Mouse (Mus musculus): Measurements from ENCODE around the gene Hist3h2ba. TPM values are rescaled to one million over a fixed set of nuclear protein-coding genes. Genes with fewer than 3 reads are reported as not detected.
A peak's percentile ranks its signal among the peaks of the same experiment; 100 is the strongest.

Hist3h2ba gene
- polyA plus RNA-seq, 1 experiment from 2014 or later = 8.4 TPM

GRCm38 (mm10) chr11:58977150-58977549, 28.4 kb downstream of the Hist3h2ba start:
- no peaks in the 10 kb centered on the region for H3K9me3 ChIP-seq (replicated peaks; ENCODE audit: control insufficient read depth, low read length)
- 0% methylated on average over 29 of the region's 29 CpGs for WGBS (ENCODE audit: insufficient replicate concordance)
- peak overlapping the region; percentile 99 for H3K4me3 ChIP-seq (ENCODE audit: low read depth, low read length)
- no peak for ATAC-seq (replicated peaks; ENCODE audit: insufficient number of reproducible peaks, low FRiP score, low TSS enrichment)
- peak overlapping the region; percentile 95 for H3K9ac ChIP-seq (ENCODE audit: low read depth, low read length)
- no peaks in the 10 kb centered on the region for H3K36me3 ChIP-seq (ENCODE audit: control insufficient read depth, insufficient read depth, low read length)
- peak overlapping the region; percentile 97 for H3K4me2 ChIP-seq
- H3K27ac ChIP-seq (ENCODE audit: low read depth, low read length) = peak overlapping the region; percentile 80
- H3K27me3 ChIP-seq (ENCODE audit: control insufficient read depth, insufficient read depth, low read length) = no peaks in the 10 kb centered on the region
- peaks cover 18% of the 10 kb centered on the region for H3K4me1 ChIP-seq (ENCODE audit: control insufficient read depth, insufficient read depth, low read length)

- H3K4me1 ChIP-seq (ENCODE audit: control insufficient read depth, insufficient read depth, low read length) = peaks cover 19% of the 10 kb centered on the region
- no peaks in the 10 kb centered on the region for H3K9me3 ChIP-seq (replicated peaks; ENCODE audit: control insufficient read depth, low read length)
- H3K27me3 ChIP-seq (ENCODE audit: control insufficient read depth, insufficient read depth, low read length) = no peaks in the 10 kb centered on the region
- under 1% methylated on average over 21 of the region's 21 CpGs for WGBS (ENCODE audit: insufficient replicate concordance)
- peak overlapping the region; percentile 95 for H3K9ac ChIP-seq (ENCODE audit: low read depth, low read length)
- H3K27ac ChIP-seq (ENCODE audit: low read depth, low read length) = peak overlapping the region; percentile 80
- ATAC-seq (replicated peaks; ENCODE audit: insufficient number of reproducible peaks, low FRiP score, low TSS enrichment) = no peak
- peak overlapping the region; percentile 97 for H3K4me2 ChIP-seq
- H3K36me3 ChIP-seq (ENCODE audit: control insufficient read depth, insufficient read depth, low read length) = 0 out of 2 replicates have a peak, but pooled peaks cover under 1% of the 10 kb centered on the region
- peak overlapping the region; percentile 99 for H3K4me3 ChIP-seq (ENCODE audit: low read depth, low read length)
These were observed 28.9 kb downstream of the Hist3h2ba start for GRCm38 (mm10) chr11:58977607-58978026.

- H3K4me2 ChIP-seq = peak within 1 kb of the TSS; percentile 97
- no peaks in the 10 kb centered on the region for H3K27me3 ChIP-seq (ENCODE audit: control insufficient read depth, insufficient read depth, low read length)
- peaks cover 19% of the 10 kb centered on the region for H3K4me1 ChIP-seq (ENCODE audit: control insufficient read depth, insufficient read depth, low read length)
- H3K4me3 ChIP-seq (ENCODE audit: low read depth, low read length) = peak within 1 kb of the TSS; percentile 99
- H3K27ac ChIP-seq (ENCODE audit: low read depth, low read length) = peak within 1 kb of the TSS; percentile 80
- peak within 1 kb of the TSS; percentile 95 for H3K9ac ChIP-seq (ENCODE audit: low read depth, low read length)
- WGBS (ENCODE audit: insufficient replicate concordance) = under 1% methylated on average over 64 of the region's 64 CpGs
- 0 out of 2 replicates have a peak, but pooled peaks cover 2% of the 10 kb centered on the region for H3K36me3 ChIP-seq (ENCODE audit: control insufficient read depth, insufficient read depth, low read length)
- H3K9me3 ChIP-seq (replicated peaks; ENCODE audit: control insufficient read depth, low read length) = no peaks in the 10 kb centered on the region
- peak; percentile 58; the same call in 1 of the 2 replicates for ATAC-seq (replicated peaks; ENCODE audit: insufficient number of reproducible peaks, low FRiP score, low TSS enrichment)
These were observed 29.4 kb downstream of the Hist3h2ba start, which contains the start of gene Trim11 for GRCm38 (mm10) chr11:58978027-58978705. Gene Trim11 (plus strand): TSS chr11:58978093.

- Histone ChIP-seq H3K27me3 (ENCODE audit: control insufficient read depth, insufficient read depth, low read length) (no peaks in the 10 kb centered on the region), H3K27ac (ENCODE audit: low read depth, low read length) (peak overlapping the region; percentile 80), H3K4me1 (ENCODE audit: control insufficient read depth, insufficient read depth, low read length) (peaks cover 21% of the 10 kb centered on the region), H3K9ac (ENCODE audit: low read depth, low read length) (peak overlapping the region; percentile 95), H3K36me3 (ENCODE audit: control insufficient read depth, insufficient read depth, low read length) (0 out of 2 replicates have a peak, but pooled peaks cover 2% of the 10 kb centered on the region), H3K9me3 (replicated peaks; ENCODE audit: control insufficient read depth, low read length) (no peaks in the 10 kb centered on the region), H3K4me3 (ENCODE audit: low read depth, low read length) (peak overlapping the region; percentile 99), H3K4me2 (peak overlapping the region; percentile 97)
- WGBS (ENCODE audit: insufficient replicate concordance) = 3% methylated on average over 5 of the region's 5 CpGs
- ATAC-seq (replicated peaks; ENCODE audit: insufficient number of reproducible peaks, low FRiP score, low TSS enrichment) = no peak
These were observed 29.9 kb downstream of the Hist3h2ba start for GRCm38 (mm10) chr11:58978706-58979030.

- Histone ChIP-seq H3K4me3 (ENCODE audit: low read depth, low read length) (peak overlapping the region; percentile 99), H3K4me2 (peak overlapping the region; percentile 97), H3K27ac (ENCODE audit: low read depth, low read length) (peak overlapping the region; percentile 41), H3K36me3 (ENCODE audit: control insufficient read depth, insufficient read depth, low read length) (0 out of 2 replicates have a peak, but pooled peaks cover 2% of the 10 kb centered on the region), H3K4me1 (ENCODE audit: control insufficient read depth, insufficient read depth, low read length) (peaks cover 26% of the 10 kb centered on the region), H3K9ac (ENCODE audit: low read depth, low read length) (peak overlapping the region; percentile 95), H3K9me3 (replicated peaks; ENCODE audit: control insufficient read depth, low read length) (no peaks in the 10 kb centered on the region), H3K27me3 (ENCODE audit: control insufficient read depth, insufficient read depth, low read length) (no peaks in the 10 kb centered on the region)
- ATAC-seq (replicated peaks; ENCODE audit: insufficient number of reproducible peaks, low FRiP score, low TSS enrichment) = no peak
- WGBS (ENCODE audit: insufficient replicate concordance) = 64% methylated on average over 3 of the region's 3 CpGs
These were observed 30.5 kb downstream of the Hist3h2ba start for GRCm38 (mm10) chr11:58979183-58979582.

GRCm38 (mm10) chr11:58979661-58980060, 30.9 kb downstream of the Hist3h2ba start:
- Histone ChIP-seq H3K9me3 (replicated peaks; ENCODE audit: control insufficient read depth, low read length) (no peaks in the 10 kb centered on the region), H3K27ac (ENCODE audit: low read depth, low read length) (no peak overlapping the region), H3K4me3 (ENCODE audit: low read depth, low read length) (peak overlapping the region; percentile 99), H3K27me3 (ENCODE audit: control insufficient read depth, insufficient read depth, low read length) (no peaks in the 10 kb centered on the region), H3K36me3 (ENCODE audit: control insufficient read depth, insufficient read depth, low read length) (0 out of 2 replicates have a peak, but pooled peaks cover 2% of the 10 kb centered on the region), H3K4me1 (ENCODE audit: control insufficient read depth, insufficient read depth, low read length) (peaks cover 30% of the 10 kb centered on the region), H3K9ac (ENCODE audit: low read depth, low read length) (peak overlapping the region; percentile 95), H3K4me2 (peak overlapping the region; percentile 97)
- no peak for ATAC-seq (replicated peaks; ENCODE audit: insufficient number of reproducible peaks, low FRiP score, low TSS enrichment)
- WGBS (ENCODE audit: insufficient replicate concordance) = 61% methylated on average over 7 of the region's 7 CpGs

- H3K36me3 ChIP-seq (ENCODE audit: control insufficient read depth, insufficient read depth, low read length) = 0 out of 2 replicates have a peak, but pooled peaks cover 2% of the 10 kb centered on the region
- H3K9ac ChIP-seq (ENCODE audit: low read depth, low read length) = no peak overlapping the region
- peaks cover 39% of the 10 kb centered on the region for H3K4me1 ChIP-seq (ENCODE audit: control insufficient read depth, insufficient read depth, low read length)
- 59% methylated on average over 5 of the region's 5 CpGs for WGBS (ENCODE audit: insufficient replicate concordance)
- ATAC-seq (replicated peaks; ENCODE audit: insufficient number of reproducible peaks, low FRiP score, low TSS enrichment) = no peak
- H3K27me3 ChIP-seq (ENCODE audit: control insufficient read depth, insufficient read depth, low read length) = no peaks in the 10 kb centered on the region
- H3K4me2 ChIP-seq = peak overlapping the region; percentile 97
- H3K4me3 ChIP-seq (ENCODE audit: low read depth, low read length) = peak overlapping the region; percentile 10; the same call in 1 of the 2 replicates
- H3K9me3 ChIP-seq (replicated peaks; ENCODE audit: control insufficient read depth, low read length) = no peaks in the 10 kb centered on the region
- 0 out of 2 replicates have a peak overlapping the region, but pooled peaks have one; percentile 41 for H3K27ac ChIP-seq (ENCODE audit: low read depth, low read length)
These were observed 31.8 kb downstream of the Hist3h2ba start for GRCm38 (mm10) chr11:58980381-58980990.

GRCm38 (mm10) chr11:58981541-58982447, 33.1 kb downstream of the Hist3h2ba start:
- Histone ChIP-seq H3K9ac (ENCODE audit: low read depth, low read length) (no peak overlapping the region), H3K4me2 (peak overlapping the region; percentile 16; the same call in 1 of the 2 replicates), H3K9me3 (replicated peaks; ENCODE audit: control insufficient read depth, low read length) (no peaks in the 10 kb centered on the region), H3K27ac (ENCODE audit: low read depth, low read length) (peak overlapping the region; percentile 8; the same call in 1 of the 2 replicates), H3K4me1 (ENCODE audit: control insufficient read depth, insufficient read depth, low read length) (peaks cover 47% of the 10 kb centered on the region), H3K4me3 (ENCODE audit: low read depth, low read length) (no peak overlapping the region), H3K27me3 (ENCODE audit: control insufficient read depth, insufficient read depth, low read length) (no peaks in the 10 kb centered on the region), H3K36me3 (ENCODE audit: control insufficient read depth, insufficient read depth, low read length) (peaks cover 2% of the 10 kb centered on the region; the same call in 1 of the 2 replicates)
- WGBS (ENCODE audit: insufficient replicate concordance) = 51% methylated on average over 14 of the region's 14 CpGs
- no peak for ATAC-seq (replicated peaks; ENCODE audit: insufficient number of reproducible peaks, low FRiP score, low TSS enrichment)
